Mouse (Mus musculus): ENCODE data around the gene Ifitm2. TPM values are rescaled to one million over a fixed set of nuclear protein-coding genes. Genes with fewer than 3 reads are reported as not detected.

Ifitm2 gene
- total RNA-seq, 2 experiments from 2014 or later, result 508 to 623 TPM

DNA sequence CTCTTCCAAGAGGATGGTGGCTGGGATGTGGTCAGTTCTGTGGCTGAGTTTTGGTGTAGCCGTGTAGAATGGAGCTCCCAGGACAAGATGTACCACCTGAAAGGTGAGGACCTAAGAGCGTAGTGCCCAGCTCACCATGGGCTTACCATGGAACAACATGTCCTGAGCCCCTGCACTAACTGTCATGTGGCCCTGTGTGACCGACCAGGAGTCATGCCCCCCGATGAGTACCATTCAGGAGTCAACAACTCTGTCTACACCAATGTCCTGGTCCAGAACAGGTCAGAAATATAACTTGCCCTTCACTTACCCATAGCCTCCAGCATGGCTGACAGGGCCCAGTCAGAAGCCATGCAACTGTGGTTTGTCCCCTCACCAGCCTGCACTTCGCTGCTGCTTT is 10.5 kb downstream of the Ifitm2 start:
- no peak for DNase-seq (ENCODE audit: low spot score in 2 of 2)

DNA sequence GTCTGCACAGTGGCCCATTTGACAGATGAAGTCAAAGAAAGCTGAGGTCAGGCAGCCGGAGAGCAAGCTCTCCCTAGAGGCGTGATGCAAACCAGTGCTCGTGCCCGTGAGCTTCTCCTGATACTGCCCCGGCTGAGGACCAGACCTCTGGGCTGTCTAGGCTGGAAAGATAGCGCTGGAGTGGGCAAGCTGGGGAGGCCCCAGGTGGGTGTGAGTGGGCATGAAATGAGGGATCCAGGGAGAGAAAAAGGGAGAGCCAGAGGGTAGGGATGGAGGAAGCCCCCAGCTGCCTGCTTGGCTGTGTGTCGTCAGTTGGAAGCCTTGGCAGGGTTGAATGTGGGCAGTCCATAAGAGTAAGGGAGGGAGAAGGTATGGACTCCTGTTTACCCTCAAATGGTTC is 11.6 kb downstream of the Ifitm2 start:
- no peak for DNase-seq (ENCODE audit: low spot score in 2 of 2)

DNA sequence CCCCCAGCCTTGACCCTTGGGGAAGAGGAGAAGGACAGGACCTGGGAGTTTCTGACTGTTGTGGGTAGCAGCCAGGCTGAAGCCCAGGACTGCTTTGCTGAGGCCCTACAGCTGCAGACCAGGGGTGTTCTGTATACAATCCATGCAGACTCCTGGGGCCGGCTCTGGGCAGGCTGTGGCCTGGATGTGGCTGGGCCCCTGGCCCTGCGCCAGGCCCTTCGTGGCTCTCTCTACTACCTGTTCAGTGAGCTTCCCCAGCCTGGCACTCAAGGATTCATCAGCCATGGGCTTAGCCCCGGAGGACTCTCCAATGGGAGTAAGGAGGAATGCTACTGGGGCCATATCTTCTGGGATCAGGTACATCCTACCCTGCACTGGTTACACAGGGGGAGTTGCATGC is 12.4 kb downstream of the Ifitm2 start:
- DNase-seq (ENCODE audit: low spot score in 2 of 2), result no peak

DNA sequence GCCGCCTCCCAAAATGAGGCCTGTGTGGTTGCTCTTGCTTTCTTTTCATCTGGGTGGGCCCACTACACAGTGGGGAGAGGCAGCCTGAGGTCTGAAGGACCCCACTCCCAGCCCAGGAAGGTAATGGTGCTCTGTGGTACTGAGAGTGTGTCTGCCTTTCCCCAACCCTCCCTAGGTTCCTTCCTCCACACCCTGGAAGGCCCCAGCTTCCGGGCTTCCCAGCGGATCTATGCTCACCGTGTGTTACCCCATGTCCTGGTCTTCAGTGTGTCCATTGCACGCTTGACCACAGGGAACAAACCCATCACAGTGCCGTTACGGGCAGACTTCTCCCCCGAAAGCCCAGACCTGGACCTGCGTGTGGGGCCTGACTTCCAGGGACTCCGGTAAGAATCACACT is 13.0 kb downstream of the Ifitm2 start:
- DNase-seq (ENCODE audit: low spot score in 2 of 2), result no peak

DNA sequence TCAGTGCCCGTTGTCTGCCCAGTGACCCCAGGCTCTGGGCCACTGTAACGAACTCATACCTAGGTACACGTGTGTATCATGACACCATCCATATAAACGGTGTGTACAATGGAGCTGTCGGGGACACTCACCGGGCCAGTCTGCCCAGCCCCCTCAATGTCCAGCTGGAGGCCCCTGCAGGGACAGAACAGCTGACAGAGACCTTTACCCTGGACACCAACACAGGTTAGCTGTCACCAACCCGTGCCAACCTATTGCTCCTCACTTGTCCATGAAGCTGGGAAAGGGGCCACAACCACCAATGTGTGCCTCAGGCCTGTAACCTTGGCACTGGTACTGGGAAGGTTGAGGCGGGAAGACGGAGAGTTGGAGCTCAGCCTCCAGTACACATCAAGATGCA is 13.4 kb downstream of the Ifitm2 start:
- DNase-seq (ENCODE audit: low spot score in 2 of 2), result no peak

DNA sequence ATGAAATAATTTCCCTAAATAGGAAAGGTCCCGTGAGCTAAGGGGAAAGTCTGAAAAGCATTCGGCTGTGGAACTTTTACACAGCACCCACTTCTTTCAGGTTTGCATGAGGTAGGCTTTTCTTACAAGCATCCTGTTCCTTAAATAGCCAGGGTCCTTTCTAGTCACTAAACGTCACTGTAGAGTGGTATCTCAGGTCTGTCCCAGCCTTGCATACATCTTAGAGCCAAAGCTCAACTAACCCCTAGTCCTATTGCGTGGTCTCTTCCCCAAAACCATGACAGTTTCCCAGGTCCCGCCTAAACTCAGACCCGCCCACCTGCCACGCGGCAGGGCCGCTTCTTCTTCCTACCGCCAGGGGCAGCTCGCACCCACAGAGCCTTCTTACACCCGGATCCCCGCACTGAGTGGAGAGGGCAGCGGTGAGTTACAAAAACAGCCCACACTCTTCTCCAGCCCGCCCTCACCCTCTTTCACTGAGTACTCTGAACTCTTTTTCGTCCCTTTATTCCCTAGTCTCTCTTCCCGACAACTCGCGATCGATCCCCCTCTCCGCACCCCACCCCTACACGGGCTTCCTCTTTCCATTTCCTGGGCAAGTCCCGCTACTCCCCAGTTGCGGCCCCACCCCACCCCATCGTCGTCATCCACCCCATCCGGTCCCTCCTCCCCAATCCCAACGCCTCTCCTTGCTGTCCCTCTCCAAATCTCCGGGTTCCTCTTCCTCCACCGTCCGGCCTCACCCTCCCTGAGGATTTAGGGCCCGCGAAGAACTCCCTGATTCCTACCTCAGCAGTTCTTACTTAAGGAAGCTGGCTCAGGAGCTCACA is 14.3 kb downstream of the Ifitm2 start, which contains the start of gene Pgghg:
Gene Pgghg (plus strand): TSS at position 170 of the 830 bp plus-strand sequence.
- DNase-seq (ENCODE audit: low spot score in 2 of 2), result peak; percentile 64 to 79

DNA sequence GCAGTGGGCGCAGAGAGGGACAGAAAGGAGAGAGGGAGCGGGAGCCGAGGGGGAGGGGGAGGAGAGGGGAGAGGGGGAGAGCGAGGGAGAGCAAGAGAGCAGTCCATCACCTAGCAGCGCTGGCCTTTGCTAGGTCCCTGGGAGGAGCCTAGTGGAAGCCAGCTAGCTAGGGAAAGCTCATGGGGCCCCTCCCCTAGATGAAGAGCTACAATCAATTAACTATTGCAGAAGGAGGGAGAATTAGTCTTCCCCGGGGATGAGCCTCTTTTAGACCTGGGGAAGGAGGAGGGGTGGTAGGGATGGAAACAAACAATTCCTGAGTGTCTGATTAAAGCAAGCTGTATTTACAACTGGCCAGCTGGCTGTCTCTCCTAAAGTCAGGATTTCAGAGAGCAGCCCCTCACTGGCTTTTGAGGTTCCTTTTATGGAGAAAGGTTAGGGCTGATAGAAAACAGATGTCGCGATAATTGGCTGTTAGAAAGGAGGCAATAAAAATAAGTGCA is 16.1 kb downstream of the Ifitm2 start:
- DNase-seq (ENCODE audit: low spot score in 2 of 2), result no peak

DNA sequence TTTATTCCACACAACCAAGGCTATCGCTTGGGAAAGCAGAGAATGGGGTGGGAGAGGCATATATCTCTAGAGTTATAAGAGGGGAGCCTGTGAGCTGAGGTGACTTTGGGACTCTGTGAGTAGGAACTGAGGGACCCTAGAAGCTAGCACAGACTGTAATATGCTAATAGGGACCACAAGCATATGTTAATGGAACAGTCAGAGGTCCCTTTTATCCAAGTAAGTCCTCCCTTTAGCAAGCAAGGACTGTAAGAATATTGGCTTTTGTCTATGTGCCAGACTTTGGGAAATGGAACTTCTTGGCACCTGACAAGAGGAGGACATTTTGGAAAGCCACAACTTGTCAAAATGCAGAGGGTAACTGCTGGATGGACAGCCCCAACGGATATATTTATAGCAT is 16.9 kb downstream of the Ifitm2 start:
- DNase-seq (ENCODE audit: low spot score in 2 of 2), result no peak

DNA sequence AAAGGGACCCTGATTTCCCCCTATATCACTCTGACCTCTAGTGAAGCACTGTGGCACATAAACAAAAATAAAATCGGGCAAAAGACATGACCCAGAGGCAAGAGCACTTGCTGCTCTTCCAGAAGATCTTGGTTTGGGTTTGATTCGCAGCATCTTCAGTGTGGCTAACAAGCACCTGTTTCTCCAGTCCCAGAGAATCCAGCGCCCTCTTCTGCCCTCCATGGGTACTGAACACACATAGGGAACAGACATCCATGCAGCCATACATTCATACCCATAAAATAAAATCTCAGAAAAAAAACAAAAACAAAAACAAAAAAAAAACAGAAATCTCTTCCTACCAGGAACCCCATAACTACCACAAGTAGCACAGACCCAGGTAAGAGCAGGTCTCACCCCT is 17.4 kb downstream of the Ifitm2 start:
- DNase-seq (ENCODE audit: low spot score in 2 of 2), result no peak

DNA sequence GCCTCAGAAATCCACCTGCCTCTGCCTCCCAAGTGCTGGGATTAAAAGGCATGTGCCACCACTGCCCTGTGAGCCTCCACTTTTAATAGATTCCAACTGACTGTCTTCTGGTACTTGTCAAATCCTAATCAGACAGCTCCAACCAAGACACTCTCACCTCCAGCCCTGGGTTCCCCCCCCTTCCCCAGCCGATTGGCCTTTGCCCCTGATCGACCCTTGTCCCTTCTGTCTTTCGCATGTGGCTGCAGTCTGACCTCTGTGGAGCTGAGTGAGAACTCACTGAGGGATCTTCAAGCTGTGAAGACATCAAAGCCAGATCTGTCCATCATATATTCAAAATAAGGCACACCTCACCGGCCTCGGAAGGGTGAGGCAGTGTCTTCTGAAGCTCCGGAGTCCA is 28.6 kb downstream of the Ifitm2 start:
- no peak for DNase-seq (ENCODE audit: low spot score in 2 of 2)

DNA sequence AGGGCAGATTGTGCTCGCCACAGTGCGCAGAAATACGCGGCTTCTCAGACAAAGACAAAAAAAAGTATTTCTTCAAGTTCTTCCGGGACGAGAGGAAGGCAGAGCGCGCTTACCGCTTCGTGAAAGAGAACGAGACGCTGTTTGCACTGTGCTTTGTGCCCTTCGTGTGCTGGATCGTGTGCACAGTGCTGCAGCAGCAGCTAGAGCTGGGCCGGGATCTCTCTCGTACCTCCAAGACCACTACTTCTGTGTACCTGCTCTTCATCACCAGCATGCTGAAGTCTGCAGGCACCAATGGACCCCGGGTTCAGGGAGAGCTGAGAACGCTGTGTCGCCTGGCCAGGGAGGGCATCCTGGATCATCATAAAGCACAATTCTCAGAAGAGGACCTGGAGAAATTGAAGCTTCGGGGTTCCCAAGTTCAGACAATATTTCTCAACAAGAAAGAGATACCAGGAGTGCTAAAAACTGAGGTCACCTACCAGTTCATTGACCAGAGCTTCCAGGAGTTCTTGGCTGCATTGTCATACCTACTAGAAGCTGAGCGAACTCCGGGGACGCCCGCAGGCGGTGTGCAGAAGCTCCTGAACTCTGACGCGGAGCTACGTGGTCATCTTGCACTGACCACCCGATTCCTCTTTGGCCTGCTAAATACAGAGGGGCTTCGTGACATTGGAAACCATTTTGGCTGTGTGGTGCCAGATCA is 32.6 kb downstream of the Ifitm2 start:
- DNase-seq (ENCODE audit: low spot score in 2 of 2), result no peak

DNA sequence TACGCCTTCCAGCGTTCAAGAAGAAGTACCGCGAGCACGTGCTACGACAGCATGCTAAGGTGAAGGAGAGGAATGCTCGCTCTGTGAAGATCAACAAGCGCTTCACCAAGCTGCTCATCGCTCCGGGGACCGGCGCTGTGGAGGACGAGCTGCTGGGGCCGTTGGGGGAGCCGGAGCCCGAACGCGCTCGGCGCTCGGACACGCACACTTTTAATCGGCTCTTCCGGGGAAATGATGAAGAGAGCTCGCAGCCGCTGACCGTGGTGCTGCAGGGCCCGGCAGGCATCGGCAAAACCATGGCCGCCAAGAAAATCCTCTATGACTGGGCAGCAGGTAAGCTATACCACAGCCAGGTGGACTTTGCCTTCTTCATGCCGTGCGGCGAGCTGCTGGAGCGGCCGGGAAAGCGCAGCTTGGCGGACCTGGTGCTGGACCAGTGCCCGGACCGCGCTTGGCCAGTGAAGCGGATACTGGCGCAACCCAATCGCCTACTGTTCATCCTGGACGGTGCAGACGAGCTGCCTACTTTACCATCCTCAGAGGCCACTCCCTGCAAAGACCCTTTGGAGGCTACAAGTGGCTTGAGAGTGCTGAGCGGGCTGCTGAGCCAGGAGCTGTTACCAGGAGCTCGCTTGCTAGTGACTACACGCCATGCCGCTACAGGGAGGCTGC is 33.3 kb downstream of the Ifitm2 start:
- no peak for DNase-seq (ENCODE audit: low spot score in 2 of 2)

DNA sequence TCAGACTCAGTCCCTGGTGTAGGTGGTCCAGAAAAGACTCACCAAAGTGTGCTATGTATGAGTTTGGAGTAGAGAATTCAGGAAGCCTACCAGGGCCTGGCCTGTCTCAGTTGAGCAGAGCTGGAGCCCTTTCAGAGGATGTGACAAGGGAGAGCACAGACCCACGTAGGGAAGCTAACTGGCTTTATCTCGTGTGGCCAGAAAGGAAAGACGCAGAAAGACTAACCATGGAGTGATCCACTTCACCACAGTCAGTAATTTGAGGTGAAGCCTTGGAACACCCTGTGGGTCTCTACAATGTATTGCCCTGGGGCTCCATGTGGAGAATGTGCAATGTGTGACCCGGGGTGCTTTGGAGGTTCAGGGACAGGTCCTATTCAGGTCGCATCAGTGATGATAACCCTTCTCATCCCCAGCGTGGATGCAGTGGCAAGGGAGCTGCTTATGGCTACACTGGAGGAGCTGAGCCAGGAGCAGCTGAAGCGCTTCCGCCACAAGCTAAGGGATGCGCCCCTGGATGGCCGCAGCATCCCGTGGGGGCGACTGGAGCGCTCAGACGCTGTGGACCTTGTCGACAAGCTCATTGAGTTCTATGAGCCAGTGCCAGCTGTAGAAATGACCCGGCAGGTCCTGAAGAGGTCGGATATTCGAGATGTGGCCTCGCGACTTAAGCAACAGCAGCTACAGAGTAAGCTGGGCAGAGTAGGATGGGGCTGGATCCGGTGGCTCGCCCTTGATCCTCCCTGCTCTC is 34.4 kb downstream of the Ifitm2 start:
- DNase-seq (ENCODE audit: low spot score in 2 of 2), result no peak

DNA sequence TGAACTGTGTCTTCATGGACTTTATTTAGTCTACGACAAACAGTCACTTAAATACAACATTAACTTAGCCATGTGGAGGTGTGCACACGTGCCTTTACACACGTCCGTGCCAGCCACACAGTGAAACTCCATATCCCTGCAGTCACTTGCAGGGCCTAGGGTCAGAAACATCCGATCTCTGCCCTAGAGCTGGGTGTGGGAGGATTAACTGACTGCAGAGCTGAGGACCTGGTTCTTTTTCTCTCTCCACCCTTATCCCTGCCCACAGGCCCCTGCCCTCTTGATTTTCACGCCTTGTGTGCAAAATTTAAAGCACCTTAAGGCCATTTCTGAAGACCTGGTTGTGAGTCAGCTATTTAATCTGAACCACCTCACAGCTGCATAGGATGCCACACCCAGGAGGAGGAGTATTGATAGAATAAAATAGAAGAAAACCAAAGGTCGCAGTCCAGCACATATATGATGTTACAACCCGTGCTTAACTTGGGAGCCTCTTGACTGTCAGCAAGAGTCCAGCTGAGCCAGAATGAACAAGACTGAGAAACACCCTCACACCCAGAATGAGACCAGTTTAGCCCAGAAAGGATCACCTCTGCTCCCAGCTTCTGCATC is 35.3 kb downstream of the Ifitm2 start, which contains the start of gene Nlrp6:
Gene Nlrp6 (plus strand): TSS at position 485 of the 612 bp plus-strand sequence.
- DNase-seq (ENCODE audit: low spot score in 2 of 2), result no peak

DNA sequence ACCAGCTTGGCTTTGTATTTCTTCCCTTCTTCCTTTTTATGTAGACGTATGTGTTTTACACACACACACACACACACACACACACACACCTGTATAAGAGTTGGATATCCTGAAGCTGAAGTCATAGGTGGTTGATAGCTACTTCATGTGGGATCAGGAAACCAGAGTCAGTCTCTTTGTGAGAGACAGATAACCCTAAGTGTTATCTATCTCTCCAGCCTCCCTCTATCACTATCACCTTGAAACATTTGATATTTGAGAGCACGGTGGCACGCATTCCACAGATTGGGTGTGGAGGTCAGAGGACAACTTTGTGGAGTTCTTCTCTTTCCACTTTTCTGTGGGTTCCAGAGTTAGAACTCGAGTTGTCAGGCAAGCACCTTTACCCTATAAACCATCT is 35.9 kb downstream of the Ifitm2 start:
- no peak for DNase-seq (ENCODE audit: low spot score in 2 of 2)

DNA sequence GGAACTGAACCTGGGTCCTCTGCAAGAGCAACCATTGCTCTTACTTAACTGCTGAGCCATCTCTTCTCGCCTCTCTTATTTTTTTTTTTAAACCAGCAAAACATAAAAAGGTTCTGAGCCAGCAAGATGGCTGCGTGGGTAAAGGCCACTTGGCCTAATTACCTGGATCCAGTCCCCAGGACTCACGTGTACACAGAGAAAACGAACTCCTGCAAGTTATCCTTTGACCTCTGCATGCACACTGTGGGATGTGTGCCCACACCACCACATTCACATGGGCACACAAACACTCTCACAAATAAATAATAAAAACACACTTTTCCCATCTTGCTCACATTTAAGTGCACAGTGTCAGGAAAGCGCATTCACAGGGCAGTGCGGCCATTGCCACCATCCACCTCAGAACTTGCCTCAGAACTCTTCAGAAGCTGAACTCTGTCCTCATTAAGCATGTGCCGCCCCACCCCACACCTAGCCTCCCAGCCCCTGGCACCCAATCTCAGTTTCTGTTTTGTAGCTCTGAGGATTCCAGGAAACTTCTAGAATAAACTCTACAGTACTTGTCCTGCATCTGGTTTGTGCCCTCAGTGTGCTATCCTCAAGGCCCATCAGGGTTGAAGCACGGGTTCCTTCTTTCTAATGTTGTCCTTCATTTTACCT is 41.6 kb downstream of the Ifitm2 start:
- no peak for DNase-seq (ENCODE audit: low spot score in 2 of 2)

DNA sequence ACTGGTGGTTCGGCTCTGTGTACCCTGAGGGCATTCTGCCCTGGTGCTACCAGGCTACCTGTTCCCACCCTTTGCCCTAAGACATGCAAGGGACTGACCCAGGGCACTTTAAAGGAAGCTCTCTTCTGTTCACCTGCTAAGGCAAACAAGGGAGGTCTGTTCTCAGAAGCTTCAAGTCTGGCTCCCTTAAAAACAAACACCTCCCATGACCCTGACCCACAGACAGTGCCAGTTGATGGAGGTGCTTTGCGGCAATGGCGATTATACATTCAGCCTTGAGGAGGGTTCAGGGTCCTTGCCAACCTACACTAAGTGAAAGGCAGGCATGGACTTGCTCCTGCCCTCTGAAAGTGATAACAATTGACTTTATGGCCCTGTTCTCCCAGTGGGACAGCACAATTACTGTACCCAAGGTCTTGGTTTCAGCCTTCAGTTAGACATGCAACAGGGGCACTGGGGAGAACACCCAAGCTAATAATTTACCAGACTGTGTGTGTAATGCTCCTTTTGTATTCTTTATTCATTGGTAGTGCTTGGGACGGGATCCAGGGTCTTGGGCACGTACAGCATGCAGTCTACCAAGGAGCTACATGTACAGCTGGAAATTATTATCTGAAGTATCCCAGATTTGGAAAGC is 42.8 kb downstream of the Ifitm2 start:
- no peak for DNase-seq (ENCODE audit: low spot score in 2 of 2)

DNA sequence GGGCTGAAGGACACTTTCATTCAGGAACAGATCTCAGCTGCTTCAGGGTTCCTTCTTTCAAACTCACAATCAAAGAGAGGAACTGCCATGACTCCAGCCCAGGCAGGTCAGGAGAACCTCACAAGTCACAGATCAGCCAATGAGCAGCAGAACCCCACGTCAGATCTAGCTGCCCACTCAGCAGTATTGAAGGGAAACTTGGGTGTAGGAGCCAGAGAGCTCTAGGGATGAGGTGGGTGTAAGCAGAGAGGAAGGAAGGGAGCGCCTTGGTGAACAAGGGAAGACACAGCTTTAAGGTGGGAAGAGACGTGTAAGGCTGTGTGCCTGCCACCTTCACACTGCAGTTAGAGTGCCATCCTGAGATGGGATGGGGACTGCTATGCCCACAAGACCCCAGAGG is 43.5 kb downstream of the Ifitm2 start:
- no peak for DNase-seq (ENCODE audit: low spot score in 2 of 2)

DNA sequence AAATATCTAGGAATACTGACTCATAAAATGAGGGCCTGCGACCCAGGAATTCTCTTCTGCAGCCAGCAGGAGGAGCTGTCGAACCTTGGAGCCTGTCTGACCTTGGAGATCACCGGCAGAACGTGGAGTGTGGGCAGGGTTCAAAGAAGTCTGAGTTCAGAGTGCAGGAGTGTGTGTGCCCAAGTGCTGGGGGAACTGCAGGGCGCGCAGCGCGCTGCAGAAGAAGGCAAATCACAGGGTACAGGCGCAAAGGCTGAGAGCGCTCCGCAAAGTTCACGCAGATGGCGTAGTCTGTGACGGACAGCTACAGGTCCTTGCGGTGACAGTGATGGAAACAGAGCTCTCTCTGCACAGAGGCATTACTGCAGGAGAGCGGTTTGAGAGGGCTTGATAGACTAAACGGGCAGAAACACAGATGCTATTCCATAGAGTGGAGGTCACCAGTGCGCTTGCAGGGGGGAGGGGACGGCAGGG is 47.1 kb downstream of the Ifitm2 start:
- DNase-seq (ENCODE audit: low spot score in 2 of 2), result peak; percentile 62 to 75
